Mouse (Mus musculus): Measurements from ENCODE around the gene Exoc4. TPM values are rescaled to one million over a fixed set of nuclear protein-coding genes. Genes with fewer than 3 reads are reported as not detected.

Exoc4 gene
- polyA plus RNA-seq, 1 experiment: 9.6 TPM

DNA sequence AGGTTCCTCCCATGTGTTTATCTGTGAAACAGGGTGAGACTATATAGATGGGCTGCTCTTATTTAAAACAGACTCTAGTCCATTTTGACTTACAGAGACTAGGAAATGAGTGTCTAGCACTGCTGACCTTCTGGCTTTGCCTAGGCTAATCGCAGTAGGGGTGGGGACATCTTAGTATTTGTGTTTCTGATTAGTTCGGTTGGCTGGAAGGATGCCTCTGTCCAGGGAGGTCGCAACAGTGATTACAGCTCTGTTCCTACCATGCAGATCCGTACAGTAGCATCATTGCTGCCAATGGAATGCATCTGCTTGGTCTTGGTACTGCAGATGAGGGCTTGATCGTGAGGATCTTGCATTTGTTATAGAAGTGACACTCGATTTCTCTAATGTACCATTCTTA, 18.7 kb downstream of the Exoc4 start:
- WGBS: 88% methylated on average over 6 of the region's 6 CpGs

DNA sequence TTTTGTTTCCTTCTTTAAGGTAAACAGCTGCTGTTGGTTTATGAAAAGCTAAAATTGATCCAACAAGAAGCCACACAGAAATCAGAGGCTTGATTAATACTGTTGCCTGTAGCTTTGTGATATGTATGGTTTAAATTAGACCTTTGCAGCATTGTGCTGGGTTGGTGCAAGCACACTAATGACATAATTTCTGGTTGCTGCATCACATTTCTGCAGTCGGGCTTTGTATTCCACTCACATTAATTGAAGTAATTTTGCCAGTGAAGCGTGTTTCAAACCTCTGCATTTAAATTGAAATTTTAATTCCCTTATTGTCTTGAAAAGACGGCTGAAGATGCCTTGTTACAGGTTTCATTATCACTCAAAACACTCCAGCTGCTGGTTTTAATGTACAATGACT, 34.6 kb downstream of the Exoc4 start:
- 73% methylated on average over 3 of the region's 3 CpGs for WGBS
- H3K4me3 ChIP-seq (ENCODE audit: insufficient read depth, low read depth, low read length): no peak overlapping the region
- TF ChIP-seq POLR2A (IDR thresholded peaks at IDR 0.05; ENCODE audit: low read depth, low read length) (no peak), CTCF (conservative IDR thresholded peaks at IDR 0.05; ENCODE audit: insufficient read depth, insufficient read length, low read depth, low read length) (no peak)
- H3K27ac ChIP-seq (ENCODE audit: insufficient read depth, low read depth, low read length): no peak overlapping the region
- no peaks in the 10 kb centered on the region for H3K27me3 ChIP-seq (replicated peaks; ENCODE audit: control insufficient read depth, insufficient read depth, low read length)
- H3K36me3 ChIP-seq (ENCODE audit: control insufficient read depth, insufficient read depth, low read length): no peaks in the 10 kb centered on the region
- no peaks in the 10 kb centered on the region for H3K4me1 ChIP-seq (ENCODE audit: control insufficient read depth, insufficient read depth, low read length)
- DNase-seq: no peak

More for the DNA sequence above, 18.7 kb downstream of the Exoc4 start:
- H3K4me3 ChIP-seq (ENCODE audit: insufficient read depth, low read depth, low read length): no peak overlapping the region
- no peaks in the 10 kb centered on the region for H3K4me1 ChIP-seq (ENCODE audit: control insufficient read depth, insufficient read depth, low read length)
- no peak overlapping the region for H3K27ac ChIP-seq (ENCODE audit: insufficient read depth, low read depth, low read length)
- no peaks in the 10 kb centered on the region for H3K36me3 ChIP-seq (ENCODE audit: control insufficient read depth, insufficient read depth, low read length)
- no peak for DNase-seq
- no peaks in the 10 kb centered on the region for H3K27me3 ChIP-seq (replicated peaks; ENCODE audit: control insufficient read depth, insufficient read depth, low read length)
- TF ChIP-seq POLR2A (IDR thresholded peaks at IDR 0.05; ENCODE audit: low read depth, low read length): no peak

DNA sequence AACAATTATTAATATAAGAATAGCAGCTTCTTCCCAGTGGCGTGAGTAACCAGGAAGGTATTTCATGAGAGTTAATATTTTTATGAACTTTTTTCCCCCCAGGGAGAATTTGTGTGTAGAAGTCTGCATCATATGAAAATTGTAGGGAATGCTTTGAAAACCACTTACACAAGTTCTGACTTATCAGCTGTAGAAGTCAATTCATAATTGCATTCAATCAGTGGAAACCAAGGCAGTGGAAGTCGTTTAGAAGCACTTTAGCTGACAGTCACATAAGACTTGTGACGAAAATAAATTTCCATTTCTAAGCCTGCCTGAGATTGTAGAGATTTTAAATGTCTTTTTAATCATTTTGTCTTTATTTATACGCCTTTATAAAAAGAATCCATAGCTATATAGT, 35.1 kb downstream of the Exoc4 start:
- H3K36me3 ChIP-seq (ENCODE audit: control insufficient read depth, insufficient read depth, low read length): no peaks in the 10 kb centered on the region
- H3K27me3 ChIP-seq (replicated peaks; ENCODE audit: control insufficient read depth, insufficient read depth, low read length): no peaks in the 10 kb centered on the region
- no peak for DNase-seq
- no peak overlapping the region for H3K4me3 ChIP-seq (ENCODE audit: insufficient read depth, low read depth, low read length)
- H3K4me1 ChIP-seq (ENCODE audit: control insufficient read depth, insufficient read depth, low read length): no peaks in the 10 kb centered on the region
- TF ChIP-seq CTCF (conservative IDR thresholded peaks at IDR 0.05; ENCODE audit: insufficient read depth, insufficient read length, low read depth, low read length) (no peak), POLR2A (IDR thresholded peaks at IDR 0.05; ENCODE audit: low read depth, low read length) (no peak)
- WGBS: 82% methylated on average over 4 of the region's 4 CpGs
- H3K27ac ChIP-seq (ENCODE audit: insufficient read depth, low read depth, low read length): no peak overlapping the region

DNA sequence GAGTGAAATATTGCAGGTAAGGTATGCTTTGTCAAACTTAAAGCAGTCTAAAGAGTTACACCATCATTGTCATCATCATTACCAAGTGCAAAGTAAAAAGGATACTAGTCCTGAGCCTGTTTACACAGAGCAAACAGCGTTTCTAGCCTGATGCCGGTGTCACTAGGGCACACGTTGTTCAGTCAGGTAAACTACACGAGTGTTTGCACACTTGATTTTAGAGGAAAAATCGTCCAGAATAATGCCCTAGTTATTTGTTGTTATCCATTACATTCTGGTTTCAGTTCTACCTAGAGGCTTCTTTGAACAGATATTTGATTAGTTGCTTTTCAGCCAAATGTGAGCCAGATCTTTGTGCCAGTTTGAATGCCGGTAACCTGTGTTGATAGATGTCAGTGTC, 37.5 kb downstream of the Exoc4 start:
- Histone ChIP-seq H3K27ac (ENCODE audit: insufficient read depth, low read depth, low read length) (no peak overlapping the region), H3K4me1 (ENCODE audit: control insufficient read depth, insufficient read depth, low read length) (no peaks in the 10 kb centered on the region), H3K4me3 (ENCODE audit: insufficient read depth, low read depth, low read length) (no peak overlapping the region), H3K36me3 (ENCODE audit: control insufficient read depth, insufficient read depth, low read length) (no peaks in the 10 kb centered on the region), H3K27me3 (replicated peaks; ENCODE audit: control insufficient read depth, insufficient read depth, low read length) (no peaks in the 10 kb centered on the region)
- TF ChIP-seq POLR2A (IDR thresholded peaks at IDR 0.05; ENCODE audit: low read depth, low read length) (no peak), CTCF (conservative IDR thresholded peaks at IDR 0.05; ENCODE audit: insufficient read depth, insufficient read length, low read depth, low read length) (no peak)
- no peak for DNase-seq
- 86% methylated on average over 6 of the region's 6 CpGs for WGBS

DNA sequence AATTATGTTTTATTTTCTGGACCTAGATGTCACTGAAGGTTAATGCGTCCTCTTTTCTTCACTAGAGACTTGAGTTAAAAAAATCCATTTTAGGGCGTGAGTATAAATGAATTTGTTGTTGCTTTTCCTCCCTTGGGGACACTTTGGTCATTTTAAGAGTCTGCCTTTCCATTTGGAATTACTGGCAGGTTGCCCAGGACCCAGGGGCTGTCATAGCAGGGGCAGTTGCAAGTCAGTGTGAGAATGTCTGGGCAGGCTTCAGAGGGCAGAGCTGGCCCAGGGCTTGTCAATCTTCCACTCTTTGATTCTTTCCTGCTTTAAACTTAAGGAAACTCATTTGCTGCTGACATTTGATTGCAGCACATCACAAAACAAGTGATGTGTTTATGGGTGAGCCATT, 45.7 kb downstream of the Exoc4 start:
- peak; percentile 69 for DNase-seq
- H3K36me3 ChIP-seq (ENCODE audit: control insufficient read depth, insufficient read depth, low read length): no peaks in the 10 kb centered on the region
- WGBS: 41% methylated on average over 2 of the region's 2 CpGs
- no peak for TF ChIP-seq POLR2A (IDR thresholded peaks at IDR 0.05; ENCODE audit: low read depth, low read length)
- no peak for TF ChIP-seq CTCF (conservative IDR thresholded peaks at IDR 0.05; ENCODE audit: insufficient read depth, insufficient read length, low read depth, low read length)
- peaks cover 3% of the 10 kb centered on the region; the same call in 1 of the 2 replicates for H3K4me1 ChIP-seq (ENCODE audit: control insufficient read depth, insufficient read depth, low read length)
- no peak overlapping the region for H3K27ac ChIP-seq (ENCODE audit: insufficient read depth, low read depth, low read length)
- no peaks in the 10 kb centered on the region for H3K27me3 ChIP-seq (replicated peaks; ENCODE audit: control insufficient read depth, insufficient read depth, low read length)
- no peak overlapping the region for H3K4me3 ChIP-seq (ENCODE audit: insufficient read depth, low read depth, low read length)

DNA sequence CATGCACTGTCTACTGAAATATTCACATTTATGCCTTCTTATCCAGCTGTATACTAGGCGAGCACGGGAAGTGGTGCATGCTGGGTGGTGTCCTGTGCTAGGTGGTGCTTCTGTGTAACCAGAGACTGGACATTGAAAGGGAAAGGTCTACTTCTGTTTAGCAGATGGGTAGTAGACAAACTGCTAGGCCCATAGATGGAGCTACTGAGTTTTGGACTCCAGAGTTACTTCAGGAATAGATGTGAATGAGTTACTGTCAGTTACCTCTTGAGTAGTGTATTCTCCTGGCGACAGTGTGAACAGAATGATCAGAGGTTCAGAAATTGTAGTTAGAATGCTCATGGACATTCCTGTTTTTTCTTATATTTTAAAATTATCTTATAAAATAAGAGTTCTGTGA, 48.7 kb downstream of the Exoc4 start:
- peaks cover 3% of the 10 kb centered on the region; the same call in 1 of the 2 replicates for H3K4me1 ChIP-seq (ENCODE audit: control insufficient read depth, insufficient read depth, low read length)
- H3K27ac ChIP-seq (ENCODE audit: insufficient read depth, low read depth, low read length): no peak overlapping the region
- no peak for DNase-seq
- H3K27me3 ChIP-seq (replicated peaks; ENCODE audit: control insufficient read depth, insufficient read depth, low read length): no peaks in the 10 kb centered on the region
- no peak overlapping the region for H3K4me3 ChIP-seq (ENCODE audit: insufficient read depth, low read depth, low read length)
- TF ChIP-seq POLR2A (IDR thresholded peaks at IDR 0.05; ENCODE audit: low read depth, low read length) (no peak), CTCF (conservative IDR thresholded peaks at IDR 0.05; ENCODE audit: insufficient read depth, insufficient read length, low read depth, low read length) (no peak)
- 91% methylated on average over 3 of the region's 3 CpGs for WGBS
- H3K36me3 ChIP-seq (ENCODE audit: control insufficient read depth, insufficient read depth, low read length): no peaks in the 10 kb centered on the region

DNA sequence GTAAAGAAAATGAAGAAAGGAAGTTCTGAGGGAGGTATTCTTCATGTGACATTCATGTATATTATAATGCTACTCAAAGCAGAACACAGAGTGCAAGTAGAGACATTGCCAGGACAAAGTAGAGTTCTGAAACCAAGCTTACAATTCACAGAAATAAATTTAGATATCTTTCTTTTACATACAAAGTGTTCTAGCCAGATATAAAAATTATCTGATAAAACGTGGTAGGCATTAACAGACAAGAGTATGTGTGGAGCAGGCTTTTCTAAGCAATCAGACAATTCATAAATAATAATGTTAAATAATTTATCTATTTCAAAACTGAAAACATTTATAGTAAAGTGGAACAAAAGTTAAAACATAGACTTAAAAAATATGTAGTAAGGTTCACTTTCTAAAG, 49.9 kb downstream of the Exoc4 start:
- no peak for DNase-seq
- no peak for TF ChIP-seq CTCF (conservative IDR thresholded peaks at IDR 0.05; ENCODE audit: insufficient read depth, insufficient read length, low read depth, low read length)
- no peaks in the 10 kb centered on the region for H3K27me3 ChIP-seq (replicated peaks; ENCODE audit: control insufficient read depth, insufficient read depth, low read length)
- H3K4me1 ChIP-seq (ENCODE audit: control insufficient read depth, insufficient read depth, low read length): peaks cover 3% of the 10 kb centered on the region; the same call in 1 of the 2 replicates
- H3K27ac ChIP-seq (ENCODE audit: insufficient read depth, low read depth, low read length): no peak overlapping the region
- H3K36me3 ChIP-seq (ENCODE audit: control insufficient read depth, insufficient read depth, low read length): no peaks in the 10 kb centered on the region; the same call in 1 of the 2 replicates
- WGBS: 84% methylated on average over 1 of the region's 1 CpGs
- no peak overlapping the region for H3K4me3 ChIP-seq (ENCODE audit: insufficient read depth, low read depth, low read length)

DNA sequence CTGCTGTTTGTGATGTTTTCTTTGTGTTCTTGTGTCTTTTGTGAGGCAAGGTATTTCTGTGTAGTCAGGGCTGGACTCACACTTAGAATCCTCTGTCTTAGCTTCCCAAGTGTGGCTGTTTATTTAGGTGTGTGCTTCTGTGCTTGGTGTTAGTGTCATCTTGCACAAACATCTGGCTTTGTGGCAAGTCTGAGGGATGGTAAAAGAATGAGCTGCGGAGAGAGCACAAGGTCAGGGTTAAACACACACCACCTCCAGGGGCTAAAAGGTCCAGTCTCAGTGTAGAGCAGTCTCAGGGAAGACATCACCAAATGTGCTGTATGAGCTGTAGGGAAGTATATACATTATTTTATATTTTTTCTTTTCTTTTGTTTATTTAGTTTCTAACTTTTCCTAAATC, 57.1 kb downstream of the Exoc4 start:
- H3K4me3 ChIP-seq (ENCODE audit: insufficient read depth, low read depth, low read length): no peak overlapping the region
- no peaks in the 10 kb centered on the region; the same call in 1 of the 2 replicates for H3K36me3 ChIP-seq (ENCODE audit: control insufficient read depth, insufficient read depth, low read length)
- no peaks in the 10 kb centered on the region for H3K27me3 ChIP-seq (replicated peaks; ENCODE audit: control insufficient read depth, insufficient read depth, low read length)
- H3K4me1 ChIP-seq (ENCODE audit: control insufficient read depth, insufficient read depth, low read length): no peaks in the 10 kb centered on the region
- 61% methylated on average over 1 of the region's 1 CpGs for WGBS
- TF ChIP-seq CTCF (conservative IDR thresholded peaks at IDR 0.05; ENCODE audit: insufficient read depth, insufficient read length, low read depth, low read length) (no peak), POLR2A (IDR thresholded peaks at IDR 0.05; ENCODE audit: low read depth, low read length) (no peak)
- no peak overlapping the region for H3K27ac ChIP-seq (ENCODE audit: insufficient read depth, low read depth, low read length)
- DNase-seq: no peak

Data from kidney, adult 2 months (tissue).